Mouse (Mus musculus) midbrain, embryonic 10.5 days (tissue): ENCODE data around the gene Crtc1. TPM values are rescaled to one million over a fixed set of nuclear protein-coding genes. Genes with fewer than 3 reads are reported as not detected.
A peak's percentile ranks its signal among the peaks of the same experiment; 100 is the strongest.

Experiments
- DNase-seq: peaks from one replicate; pipeline ENCODE4 v3.0.0-alpha.2; 2017; ENCODE audit warnings: low spot score
- H3K27ac ChIP-seq: fragments of 300-500 bp; sonication (generic); replicated peaks from 2 replicates; pipeline ENCODE4 v1.5.1; 2016; ENCODE audit warnings: mild to moderate bottlenecking
- H3K27me3 ChIP-seq: fragments of 300-500 bp; sonication (generic); 2 replicates; pipeline ENCODE4 v1.6.1; 2016; ENCODE audit warnings: low read depth, mild to moderate bottlenecking; ENCODE audit not compliant: poor library complexity, severe bottlenecking
- H3K36me3 ChIP-seq: fragments of 300-500 bp; sonication (generic); 2 replicates; pipeline ENCODE4 v1.6.1; 2016; ENCODE audit warnings: mild to moderate bottlenecking, moderate library complexity
- H3K4me1 ChIP-seq: fragments of 300-500 bp; sonication (generic); 2 replicates; pipeline ENCODE4 v1.6.1; 2016
- H3K4me3 ChIP-seq: fragments of 300-500 bp; sonication (generic); 2 replicates; pipeline ENCODE4 v1.5.1; 2016; ENCODE audit warnings: mild to moderate bottlenecking, moderate library complexity
- H3K9me3 ChIP-seq: fragments of 300-500 bp; sonication (generic); replicated peaks from 2 replicates; pipeline ENCODE4 v1.6.1; 2016; ENCODE audit warnings: mild to moderate bottlenecking
- WGBS: fragments of 180-500 bp; shearing (Covaris S2); methylation state at CpG from one replicate; pipeline ENCODE4 v1.1.7; 2016; 5-methylcytosine and 5-hydroxymethylcytosine counted together
- polyA plus RNA-seq: library from polyadenylated mRNA; unstranded; fragments of >200 nt; fragmentation: Nextera tagmentation; extraction: Ambion mirVana; gene quantifications from 2 replicates; pipeline ENCODE4 v1.2.1, GENCODE M21; 2016

Crtc1 gene
- polyA plus RNA-seq, 1 experiment from 2014 or later: 12.9 TPM

DNA sequence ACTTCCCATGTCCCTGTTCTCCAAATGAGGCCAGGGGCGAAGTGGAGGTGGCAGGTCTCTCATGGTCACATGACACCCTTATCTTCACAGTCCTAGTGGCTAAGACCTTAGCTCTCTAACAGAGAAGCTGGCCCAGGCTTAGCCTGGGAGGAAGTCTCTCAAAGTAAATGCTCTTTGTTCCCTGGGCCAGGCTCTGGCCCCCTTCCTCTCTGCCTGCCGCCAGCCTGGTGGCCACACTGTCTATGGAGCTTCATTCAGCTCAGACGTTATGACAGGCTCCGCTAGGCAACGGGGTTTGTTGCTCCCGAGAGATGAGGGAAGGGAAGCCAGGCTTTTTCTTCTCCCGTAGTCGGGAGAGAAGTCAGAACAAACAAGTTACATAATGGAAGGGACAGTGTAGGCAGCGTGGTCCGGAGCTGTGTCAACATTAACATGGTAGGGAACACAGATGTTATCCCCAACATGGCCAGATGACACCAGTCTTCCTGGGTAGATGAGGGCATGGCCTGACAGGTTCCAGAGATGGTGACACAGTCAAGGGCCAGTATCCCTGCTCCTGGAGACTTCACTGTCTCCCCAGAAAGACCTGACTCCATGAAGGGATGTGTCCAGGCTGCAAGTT is 30.0 kb upstream of the Crtc1 start:
- Histone ChIP-seq H3K27me3 (no peaks in the 10 kb centered on the region), H3K27ac (0 out of 2 replicates have a peak overlapping the region, but pooled peaks have one; percentile 42), H3K4me1 (peaks cover 34% of the 10 kb centered on the region), H3K9me3 (no peaks in the 10 kb centered on the region), H3K4me3 (0 out of 2 replicates have a peak overlapping the region, but pooled peaks have one; percentile 1), H3K36me3 (peaks cover 14% of the 10 kb centered on the region)
- DNase-seq: no peak
- 60% methylated on average over 10 of the region's 10 CpGs for WGBS

DNA sequence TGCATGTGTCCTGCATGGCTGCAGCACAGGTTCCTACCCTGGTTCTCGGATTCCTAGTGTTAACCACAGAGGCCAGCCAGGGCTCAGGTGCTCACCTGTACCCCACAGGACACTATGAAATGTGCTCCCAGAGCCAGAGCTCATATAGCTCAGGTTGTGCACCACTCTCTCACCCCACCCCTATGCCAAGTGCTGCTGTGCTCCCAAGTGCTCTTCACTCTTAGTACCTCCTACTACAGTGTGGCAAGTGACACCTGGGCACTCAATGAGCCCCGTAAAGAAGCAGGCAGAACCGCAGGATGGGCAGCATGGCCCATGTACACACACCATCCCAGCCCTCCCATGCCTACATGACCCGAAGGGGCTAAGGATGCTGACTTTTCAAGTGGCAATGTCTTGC is 29.4 kb upstream of the Crtc1 start:
- peaks cover 11% of the 10 kb centered on the region for H3K36me3 ChIP-seq
- H3K27me3 ChIP-seq: no peaks in the 10 kb centered on the region
- H3K27ac ChIP-seq: 0 out of 2 replicates have a peak overlapping the region, but pooled peaks have one; percentile 23
- WGBS: 90% methylated on average over 4 of the region's 4 CpGs
- DNase-seq: no peak
- H3K9me3 ChIP-seq: no peaks in the 10 kb centered on the region
- no peak overlapping the region for H3K4me3 ChIP-seq
- H3K4me1 ChIP-seq: peaks cover 35% of the 10 kb centered on the region

DNA sequence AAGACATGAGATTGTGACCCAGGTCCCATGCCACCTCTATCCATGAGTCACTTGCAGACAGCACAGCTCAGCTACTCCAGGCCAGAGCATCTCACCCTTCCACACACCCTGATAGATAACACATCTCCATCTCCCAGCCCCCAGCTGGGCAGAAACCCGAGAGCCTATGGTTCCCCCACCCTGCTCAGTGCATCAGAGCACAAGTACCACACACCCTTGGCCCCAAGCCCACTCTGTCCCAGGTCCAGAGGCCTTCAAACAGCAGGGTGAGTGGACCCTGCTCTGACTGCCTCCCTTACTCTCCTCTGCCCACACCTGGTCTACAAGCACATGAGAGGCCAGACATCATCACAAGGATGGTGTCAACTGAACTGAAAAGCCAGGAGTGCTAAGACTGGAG is 28.5 kb upstream of the Crtc1 start:
- Histone ChIP-seq H3K36me3 (peaks cover 11% of the 10 kb centered on the region), H3K4me3 (no peak overlapping the region), H3K4me1 (peaks cover 42% of the 10 kb centered on the region), H3K27ac (no peak overlapping the region), H3K9me3 (no peaks in the 10 kb centered on the region), H3K27me3 (no peaks in the 10 kb centered on the region)
- DNase-seq: no peak
- 68% methylated on average over 1 of the region's 1 CpGs for WGBS

DNA sequence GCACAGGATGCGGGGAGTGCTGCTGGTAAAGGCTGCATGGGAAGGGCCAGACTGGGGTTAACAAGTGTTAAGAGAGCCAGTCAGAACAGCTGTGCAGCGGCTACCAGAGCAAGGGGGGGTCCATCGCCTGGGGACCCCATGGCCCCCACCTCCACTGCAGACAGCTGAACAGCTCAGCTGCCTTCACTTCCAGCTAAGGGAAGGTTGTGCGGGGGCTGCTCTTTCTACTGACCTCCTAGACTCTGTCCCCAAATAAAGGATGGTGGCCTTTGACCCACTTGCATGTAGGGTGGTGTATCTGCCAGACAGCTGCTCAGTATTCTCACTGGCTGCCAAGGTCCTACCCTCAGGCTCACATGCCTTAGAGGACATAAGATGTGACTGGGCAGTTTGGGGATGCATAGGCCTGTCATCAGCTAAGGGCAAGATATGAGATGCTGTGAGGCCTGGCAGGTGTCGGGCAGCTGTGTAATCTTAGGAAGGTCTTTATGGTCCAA is 27.9 kb upstream of the Crtc1 start:
- Histone ChIP-seq H3K4me1 (peaks cover 42% of the 10 kb centered on the region), H3K36me3 (peaks cover 11% of the 10 kb centered on the region), H3K27me3 (no peaks in the 10 kb centered on the region), H3K27ac (no peak overlapping the region; the same call in 1 of the 2 replicates), H3K4me3 (no peak overlapping the region), H3K9me3 (no peaks in the 10 kb centered on the region)
- DNase-seq: no peak
- 84% methylated on average over 5 of the region's 5 CpGs for WGBS

DNA sequence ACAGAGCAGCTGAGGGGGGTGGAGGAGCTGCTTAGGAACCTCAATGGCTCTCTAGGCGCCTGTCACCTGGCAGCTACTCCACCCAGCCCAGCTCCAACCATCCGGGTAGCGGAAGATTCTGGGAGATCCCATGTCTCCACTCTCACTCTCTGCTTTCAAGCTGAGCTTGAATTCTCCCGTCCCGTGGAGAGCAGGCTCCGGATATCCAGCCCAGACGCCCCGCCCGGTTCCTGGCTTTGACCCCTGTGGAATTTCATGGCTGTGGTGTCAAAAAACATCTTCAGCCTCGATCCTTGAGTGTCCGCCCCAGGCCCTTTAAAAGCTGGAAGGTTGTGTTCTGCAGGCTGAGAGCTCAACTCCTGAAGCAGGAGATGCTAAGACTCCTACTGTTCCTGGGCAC is 27.4 kb upstream of the Crtc1 start:
- 73% methylated on average over 11 of the region's 11 CpGs for WGBS
- H3K36me3 ChIP-seq: peaks cover 11% of the 10 kb centered on the region
- H3K27ac ChIP-seq: no peak overlapping the region; the same call in 1 of the 2 replicates
- H3K4me1 ChIP-seq: peaks cover 42% of the 10 kb centered on the region
- no peaks in the 10 kb centered on the region for H3K27me3 ChIP-seq
- H3K9me3 ChIP-seq: no peaks in the 10 kb centered on the region
- H3K4me3 ChIP-seq: no peak overlapping the region
- DNase-seq: no peak

DNA sequence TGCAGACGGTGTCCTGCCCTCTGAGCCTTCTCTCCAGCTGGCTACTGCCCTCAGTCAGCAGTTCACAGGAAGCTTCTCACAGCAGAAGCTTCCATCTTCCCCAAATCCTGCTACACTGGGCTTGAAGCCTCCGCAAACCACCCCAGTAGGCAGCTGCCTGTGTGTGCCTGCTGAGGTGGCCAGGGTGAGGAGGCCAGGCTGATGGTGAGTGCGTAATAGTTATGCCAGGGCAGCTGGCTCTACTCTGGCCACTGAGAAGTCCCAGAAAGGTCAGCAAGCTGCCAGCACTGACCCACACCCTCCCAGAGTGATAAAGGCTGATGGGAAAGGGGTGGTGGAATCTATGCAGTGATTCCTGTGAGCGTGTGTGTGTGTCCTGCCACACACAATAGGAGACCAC is 26.9 kb upstream of the Crtc1 start:
- Histone ChIP-seq H3K4me1 (peaks cover 42% of the 10 kb centered on the region), H3K9me3 (no peaks in the 10 kb centered on the region), H3K4me3 (no peak overlapping the region), H3K27me3 (no peaks in the 10 kb centered on the region), H3K27ac (0 out of 2 replicates have a peak overlapping the region, but pooled peaks have one; percentile 30), H3K36me3 (peaks cover 11% of the 10 kb centered on the region)
- no peak for DNase-seq
- WGBS: 85% methylated on average over 4 of the region's 4 CpGs

DNA sequence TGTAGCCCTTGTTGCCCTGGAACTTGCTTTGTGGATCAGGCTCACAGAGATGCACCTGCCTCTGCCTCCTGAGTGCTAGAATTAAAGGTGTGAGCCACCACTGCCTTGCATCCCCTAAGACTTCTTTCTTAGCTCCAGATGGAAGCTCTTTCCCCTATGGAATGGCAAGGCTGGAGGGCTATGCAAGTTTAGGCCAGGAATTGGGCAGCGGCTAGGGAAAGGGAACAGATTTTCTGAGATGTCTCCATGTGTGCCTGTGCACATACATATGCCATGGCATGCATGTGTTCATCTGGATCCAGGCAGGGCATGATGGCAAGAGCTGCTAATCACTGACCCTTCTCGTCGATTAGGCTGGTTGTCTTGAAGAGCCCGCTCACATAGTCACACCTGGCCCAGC is 26.3 kb upstream of the Crtc1 start:
- peaks cover 42% of the 10 kb centered on the region for H3K4me1 ChIP-seq
- no peak overlapping the region for H3K4me3 ChIP-seq
- H3K27me3 ChIP-seq: no peaks in the 10 kb centered on the region
- no peaks in the 10 kb centered on the region for H3K9me3 ChIP-seq
- no peak overlapping the region for H3K27ac ChIP-seq
- peaks cover 11% of the 10 kb centered on the region for H3K36me3 ChIP-seq
- no peak for DNase-seq
- 97% methylated on average over 4 of the region's 4 CpGs for WGBS

DNA sequence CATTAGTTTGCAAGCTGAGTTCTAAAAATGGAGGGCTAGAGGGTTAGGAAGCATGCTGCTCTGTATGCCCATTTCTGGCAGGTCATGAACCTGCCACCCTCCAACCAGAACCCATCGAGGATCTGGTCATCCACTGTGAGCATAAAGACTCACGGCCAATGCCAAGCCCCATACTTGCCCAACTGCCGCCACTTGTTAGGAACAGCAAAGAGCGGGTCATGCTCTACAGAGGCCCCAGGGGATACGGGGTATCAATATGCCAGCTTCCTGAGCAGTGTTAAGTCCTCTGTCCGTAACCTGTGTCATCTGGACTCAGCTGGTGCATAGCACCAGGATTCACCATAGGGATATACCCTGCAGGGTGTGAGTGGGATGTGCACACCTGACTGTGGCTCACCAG is 24.8 kb upstream of the Crtc1 start:
- H3K4me1 ChIP-seq: peaks cover 32% of the 10 kb centered on the region
- WGBS: 91% methylated on average over 6 of the region's 6 CpGs
- H3K36me3 ChIP-seq: peaks cover 23% of the 10 kb centered on the region
- no peak overlapping the region for H3K4me3 ChIP-seq
- H3K27ac ChIP-seq: no peak overlapping the region
- H3K27me3 ChIP-seq: no peaks in the 10 kb centered on the region
- DNase-seq: no peak
- no peaks in the 10 kb centered on the region; the same call in 1 of the 2 replicates for H3K9me3 ChIP-seq

DNA sequence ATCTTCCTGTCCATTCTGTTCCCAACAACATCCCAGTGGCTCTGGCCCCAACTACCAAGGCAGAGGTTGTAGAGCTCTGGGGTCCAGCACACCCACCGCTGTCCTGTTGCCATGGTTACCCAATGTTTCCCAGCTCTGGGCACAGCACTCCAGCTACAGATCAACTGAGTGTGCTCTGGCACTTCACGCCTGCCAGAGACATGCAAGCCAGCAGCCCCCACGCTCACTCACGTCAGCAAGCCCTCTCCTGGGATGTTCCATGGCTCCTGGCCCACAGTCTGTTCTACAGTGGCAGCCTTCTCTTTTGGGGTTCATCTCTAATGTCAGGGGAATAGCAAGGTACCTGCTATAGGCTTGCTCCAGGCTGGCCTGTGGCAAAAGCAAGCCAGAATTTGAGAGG is 23.9 kb upstream of the Crtc1 start:
- Histone ChIP-seq H3K27me3 (no peaks in the 10 kb centered on the region), H3K4me1 (peaks cover 26% of the 10 kb centered on the region), H3K4me3 (no peak overlapping the region), H3K27ac (no peak overlapping the region), H3K36me3 (peaks cover 23% of the 10 kb centered on the region), H3K9me3 (no peaks in the 10 kb centered on the region; the same call in 1 of the 2 replicates)
- no peak for DNase-seq
- WGBS: 88% methylated on average over 4 of the region's 4 CpGs

DNA sequence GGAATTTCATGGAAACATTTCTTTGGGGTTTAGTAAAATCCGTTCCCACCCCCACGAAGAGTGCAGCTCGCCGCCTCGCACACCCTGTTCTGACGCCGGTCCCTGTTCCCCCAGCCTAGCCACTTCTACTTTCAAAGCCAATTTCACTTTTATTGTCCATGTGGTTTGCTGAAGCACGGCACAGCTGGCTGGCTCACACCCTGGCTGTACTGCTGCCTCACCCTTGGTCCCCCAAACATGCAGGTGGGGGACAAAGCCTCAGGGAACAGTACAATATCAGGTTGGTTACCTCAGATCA is 23.1 kb upstream of the Crtc1 start:
- peaks cover 23% of the 10 kb centered on the region for H3K36me3 ChIP-seq
- DNase-seq: no peak
- no peak overlapping the region for H3K27ac ChIP-seq
- H3K4me1 ChIP-seq: peaks cover 20% of the 10 kb centered on the region
- WGBS: 93% methylated on average over 8 of the region's 8 CpGs
- H3K4me3 ChIP-seq: no peak overlapping the region
- H3K9me3 ChIP-seq: no peaks in the 10 kb centered on the region; the same call in 1 of the 2 replicates
- no peaks in the 10 kb centered on the region for H3K27me3 ChIP-seq

DNA sequence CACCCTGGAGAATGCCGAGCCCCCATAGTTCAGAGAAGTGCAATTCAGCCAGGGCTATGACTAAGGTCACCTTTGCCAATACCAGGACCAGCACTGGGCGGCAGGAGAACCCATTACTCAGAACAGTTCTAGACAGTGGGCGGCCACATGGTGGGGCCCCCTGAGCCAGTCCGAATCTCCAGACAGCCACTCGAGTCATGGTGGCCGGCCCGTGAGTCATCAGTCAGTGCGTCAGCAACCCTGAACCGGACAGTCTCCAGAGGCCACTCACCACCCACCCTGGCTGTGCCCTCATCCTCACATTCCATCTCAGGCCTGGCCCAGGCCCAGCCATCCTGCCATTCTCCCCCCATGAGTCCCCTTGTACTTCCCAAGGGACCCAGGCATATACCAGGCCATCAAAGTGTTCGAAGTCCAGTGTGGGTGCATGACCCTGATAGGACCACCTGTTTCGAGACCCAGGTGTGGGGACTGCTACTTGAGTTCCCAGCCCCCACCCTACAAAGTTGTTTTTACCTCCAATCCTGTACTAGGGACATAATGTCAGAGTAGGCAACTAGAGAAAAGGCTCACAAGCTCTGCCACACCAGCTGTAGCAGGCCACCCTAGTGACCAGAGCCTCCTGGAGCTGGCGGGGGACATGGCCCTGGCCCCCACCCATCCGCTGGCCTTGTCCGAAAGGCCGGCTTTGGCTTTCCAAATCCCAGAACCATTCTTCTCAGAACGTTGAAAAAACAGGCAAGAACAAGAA is 22.6 kb upstream of the Crtc1 start:
- no peak overlapping the region for H3K4me3 ChIP-seq
- no peak for DNase-seq
- H3K36me3 ChIP-seq: peaks cover 19% of the 10 kb centered on the region
- no peak overlapping the region for H3K27ac ChIP-seq
- no peaks in the 10 kb centered on the region for H3K27me3 ChIP-seq
- WGBS: 91% methylated on average over 16 of the region's 16 CpGs
- no peaks in the 10 kb centered on the region; the same call in 1 of the 2 replicates for H3K9me3 ChIP-seq
- H3K4me1 ChIP-seq: peaks cover 15% of the 10 kb centered on the region

DNA sequence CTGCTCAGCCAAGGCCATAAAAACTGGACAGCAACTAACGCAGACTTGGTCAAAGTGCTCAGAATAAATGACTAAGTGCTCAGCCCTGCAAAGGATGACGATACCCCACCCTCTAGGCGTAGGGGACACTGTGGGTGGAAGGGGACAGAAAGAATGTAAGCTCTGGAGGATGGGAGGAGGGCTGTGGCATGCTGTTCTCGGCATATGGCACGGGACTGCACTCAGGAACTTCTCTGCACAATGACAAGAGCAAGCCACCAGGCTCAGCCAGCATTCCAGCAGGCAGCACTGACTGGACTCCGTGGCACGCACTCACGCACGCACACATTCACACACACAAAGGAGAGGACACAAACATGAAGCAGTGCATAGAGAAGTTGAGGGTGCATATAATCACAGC is 21.2 kb upstream of the Crtc1 start:
- Histone ChIP-seq H3K9me3 (no peaks in the 10 kb centered on the region; the same call in 1 of the 2 replicates), H3K4me1 (peaks cover 7% of the 10 kb centered on the region), H3K27me3 (no peaks in the 10 kb centered on the region), H3K27ac (no peak overlapping the region), H3K36me3 (peaks cover 12% of the 10 kb centered on the region; the same call in 1 of the 2 replicates), H3K4me3 (no peak overlapping the region)
- WGBS: 84% methylated on average over 9 of the region's 9 CpGs
- no peak for DNase-seq

DNA sequence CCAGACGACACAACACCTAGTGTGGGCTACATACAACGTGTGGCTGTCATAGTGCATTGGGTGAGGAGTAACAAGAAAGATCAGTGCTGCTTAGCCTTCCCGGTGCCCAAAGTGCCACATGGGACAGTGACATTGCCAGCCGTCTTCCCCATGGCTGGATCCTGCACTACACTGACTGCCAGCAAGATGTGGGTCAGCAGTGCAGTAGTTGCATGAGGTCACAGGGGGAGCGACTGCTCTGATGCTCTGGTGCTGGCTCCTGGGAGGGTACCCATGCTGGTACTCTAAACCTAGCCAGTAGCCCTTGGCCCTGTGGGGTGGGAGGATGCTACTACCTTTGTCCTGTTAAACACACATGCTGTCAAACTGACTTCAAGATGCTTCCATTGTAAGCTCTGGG is 20.8 kb upstream of the Crtc1 start:
- no peak overlapping the region for H3K27ac ChIP-seq
- no peak overlapping the region for H3K4me3 ChIP-seq
- H3K9me3 ChIP-seq: no peaks in the 10 kb centered on the region; the same call in 1 of the 2 replicates
- H3K4me1 ChIP-seq: peaks cover 7% of the 10 kb centered on the region
- 95% methylated on average over 5 of the region's 5 CpGs for WGBS
- H3K27me3 ChIP-seq: no peaks in the 10 kb centered on the region
- DNase-seq: no peak
- H3K36me3 ChIP-seq: peaks cover 12% of the 10 kb centered on the region; the same call in 1 of the 2 replicates
